Mouse (Mus musculus) cerebellum, adult 2 months (tissue): ENCODE results near the gene Olfr1177-ps.

Experiments
- CTCF ChIP-seq: fragments of 200-500 bp; IDR thresholded peaks from 2 replicates; pipeline ENCODE4 v1.5.1; 2011; ENCODE audit warnings: low read depth, mild to moderate bottlenecking, control low read depth, low read length, moderate library complexity, borderline replicate concordance; ENCODE audit not compliant: insufficient read depth
- POLR2A ChIP-seq: fragments of 200-500 bp; IDR thresholded peaks from 2 replicates; pipeline ENCODE4 v1.6.1; 2011; ENCODE audit warnings: low read length, control low read depth, borderline replicate concordance; ENCODE audit not compliant: insufficient read depth

DNA sequence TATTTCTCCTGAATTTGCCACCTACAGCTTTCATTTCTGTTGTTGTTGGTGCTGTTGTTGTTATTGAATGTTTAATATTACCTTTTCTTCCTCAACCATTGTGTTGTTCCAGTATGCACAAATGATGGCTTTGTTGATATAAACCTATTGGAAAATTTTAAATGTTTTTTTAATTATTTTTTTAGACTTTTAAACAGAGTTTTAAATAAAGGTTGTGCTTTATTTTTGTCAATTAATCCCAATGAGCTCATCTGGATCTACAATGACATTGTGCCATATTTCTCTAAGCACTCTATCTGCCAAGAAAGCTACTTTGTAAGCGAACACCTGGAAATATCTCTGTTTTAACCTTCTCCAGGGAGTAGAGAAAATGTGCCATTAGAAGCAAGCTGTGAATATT is 40.5 kb upstream of the Olfr1177-ps start, which contains the start of gene Olfr1178:
- TF ChIP-seq CTCF (no peak), POLR2A (no peak)
